Mouse (Mus musculus) liver, postnatal 0 days (tissue): ENCODE results near the gene Usf2. TPM values are rescaled to one million over a fixed set of nuclear protein-coding genes. Genes with fewer than 3 reads are reported as not detected.
A peak's percentile ranks its signal among the peaks of the same experiment; 100 is the strongest.

Source experiments
- ATAC-seq: fragments of 200-750 bp; cut with Nextera tagmentation; 2 replicates; pipeline ENCODE4 v1.8.0; 2017; ENCODE audit warnings: mild to moderate bottlenecking, moderate library complexity
- DNase-seq: peaks from one replicate; pipeline ENCODE4 v3.0.0-alpha.2; 2016
- H3K27ac ChIP-seq: fragments of 300-500 bp; sonication (generic); 2 replicates; pipeline ENCODE4 v1.5.1; 2014; ENCODE audit warnings: antibody characterized with exemption, moderate library complexity, mild to moderate bottlenecking, low read depth
- H3K27me3 ChIP-seq: fragments of 300-500 bp; sonication (generic); 2 replicates; pipeline ENCODE4 v1.6.1; 2014; ENCODE audit warnings: low read length, control low read depth, mixed read lengths; ENCODE audit not compliant: insufficient read depth
- H3K36me3 ChIP-seq: fragments of 300-500 bp; sonication (generic); replicated peaks from 2 replicates; pipeline ENCODE4 v1.6.1; 2014; ENCODE audit warnings: mild to moderate bottlenecking, control low read depth, low read length, moderate library complexity, mixed read lengths; ENCODE audit not compliant: insufficient read depth
- H3K4me1 ChIP-seq: fragments of 300-500 bp; sonication (generic); 2 replicates; pipeline ENCODE4 v1.6.1; 2014; ENCODE audit warnings: antibody characterized with exemption, mild to moderate bottlenecking, control low read depth; ENCODE audit not compliant: insufficient read depth
- H3K4me2 ChIP-seq: fragments of 300-500 bp; sonication (generic); 2 replicates; pipeline ENCODE4 v1.6.1; 2014; ENCODE audit warnings: low read depth, mild to moderate bottlenecking, low read length, moderate library complexity, mixed read lengths
- H3K4me3 ChIP-seq: fragments of 300-500 bp; sonication (generic); 2 replicates; pipeline ENCODE4 v1.5.1; 2014; ENCODE audit warnings: low read depth, low read length
- H3K9ac ChIP-seq: fragments of 300-500 bp; sonication (generic); replicated peaks from 2 replicates; pipeline ENCODE4 v1.6.1; 2014; ENCODE audit warnings: mild to moderate bottlenecking, moderate library complexity
- H3K9me3 ChIP-seq: fragments of 300-500 bp; sonication (generic); 2 replicates; pipeline ENCODE4 v1.6.1; 2016; ENCODE audit warnings: mild to moderate bottlenecking, control low read depth, low read length, mixed read lengths
- CTCF ChIP-seq: sonication (generic); IDR thresholded peaks from 2 replicates; pipeline ENCODE4 v1.5.1; 2016; ENCODE audit warnings: antibody characterized with exemption, low read depth
- EP300 ChIP-seq: IDR thresholded peaks from 2 replicates; pipeline ENCODE4 v1.6.1; 2016; ENCODE audit warnings: antibody characterized with exemption, low read depth, mild to moderate bottlenecking
- WGBS: fragments of 180-500 bp; shearing (Covaris S2); extraction: QIAGEN DNeasy Blood & Tissue Kit; methylation state at CpG from one replicate; pipeline ENCODE4 v1.1.7; 2014; ENCODE audit not compliant: insufficient replicate concordance; 5-methylcytosine and 5-hydroxymethylcytosine counted together
- polyA plus RNA-seq: library from polyadenylated mRNA; unstranded; fragments of >200 nt; fragmentation: Nextera tagmentation; extraction: Ambion mirVana; gene quantifications from 2 replicates; pipeline ENCODE4 v1.2.1, GENCODE M21; 2015

The Usf2 gene
- polyA plus RNA-seq, 1 experiment from 2014 or later, result 11.6 TPM

- 72% methylated on average over 4 of the region's 4 CpGs for WGBS
- Histone ChIP-seq H3K36me3 (no peaks in the 10 kb centered on the region), H3K9ac (no peak overlapping the region), H3K4me1 (peaks cover 17% of the 10 kb centered on the region; the same call in 1 of the 2 replicates), H3K9me3 (no peaks in the 10 kb centered on the region), H3K4me3 (no peak overlapping the region), H3K27ac (peak overlapping the region; percentile 51), H3K27me3 (no peaks in the 10 kb centered on the region), H3K4me2 (no peak overlapping the region)
- ATAC-seq (peak; percentile 78), DNase-seq (no peak)
- TF ChIP-seq CTCF (no peak), EP300 (no peak)
Measured at GRCm38 (mm10) chr7:30988519-30989162, 32.0 kb upstream of the Usf2 start.

- Histone ChIP-seq H3K36me3 (no peaks in the 10 kb centered on the region), H3K27ac (no peak overlapping the region)
- ATAC-seq, result peak; percentile 21; the same call in 1 of the 2 replicates
Measured at GRCm38 (mm10) chr7:30985357-30985756, 28.8 kb upstream of the Usf2 start.

DNA sequence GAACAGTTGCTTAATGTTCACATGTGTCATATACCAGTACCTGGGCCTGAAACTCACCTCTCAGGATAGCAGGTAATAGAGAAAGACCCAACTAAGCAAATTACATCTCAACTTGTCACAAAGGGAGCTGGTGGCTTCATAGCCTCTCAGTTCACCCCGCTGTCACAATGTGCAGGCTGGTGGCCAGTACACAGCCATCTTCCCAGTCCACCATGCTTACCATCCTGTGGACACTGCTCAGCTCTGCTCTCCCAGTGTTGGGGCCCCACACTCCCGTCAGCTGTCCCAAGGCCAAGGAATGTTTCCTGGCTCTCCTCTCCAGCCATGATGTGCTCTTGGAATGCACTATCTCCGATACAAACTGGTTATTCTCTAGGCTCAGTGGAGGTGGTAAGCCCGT, 25.1 kb upstream of the Usf2 start:
- no peaks in the 10 kb centered on the region for H3K4me1 ChIP-seq
- no peak overlapping the region for H3K27ac ChIP-seq
- no peak overlapping the region for H3K9ac ChIP-seq
- no peak for TF ChIP-seq CTCF
- no peak overlapping the region for H3K4me2 ChIP-seq
- no peaks in the 10 kb centered on the region for H3K27me3 ChIP-seq
- DNase-seq (no peak), ATAC-seq (no peak)
- H3K36me3 ChIP-seq, result peaks cover 3% of the 10 kb centered on the region; the same call in 1 of the 2 replicates
- 77% methylated on average over 4 of the region's 4 CpGs for WGBS
- no peaks in the 10 kb centered on the region for H3K9me3 ChIP-seq
- H3K4me3 ChIP-seq, result no peak overlapping the region

More at GRCm38 (mm10) chr7:30985357-30985756, 28.8 kb upstream of the Usf2 start:
- no peak overlapping the region for H3K4me3 ChIP-seq
- H3K9ac ChIP-seq, result no peak overlapping the region
- no peak for DNase-seq
- WGBS, result 73% methylated on average over 9 of the region's 9 CpGs
- no peaks in the 10 kb centered on the region for H3K27me3 ChIP-seq
- peaks cover 17% of the 10 kb centered on the region; the same call in 1 of the 2 replicates for H3K4me1 ChIP-seq
- no peaks in the 10 kb centered on the region for H3K9me3 ChIP-seq
- H3K4me2 ChIP-seq, result no peak overlapping the region
- TF ChIP-seq EP300 (no peak), CTCF (no peak)

- Histone ChIP-seq H3K4me1 (peaks cover 7% of the 10 kb centered on the region), H3K36me3 (peaks cover 3% of the 10 kb centered on the region), H3K27me3 (peaks cover 13% of the 10 kb centered on the region), H3K9me3 (no peaks in the 10 kb centered on the region), H3K9ac (peak within 1 kb of the TSS; percentile 70), H3K27ac (peak within 1 kb of the TSS; percentile 92), H3K4me3 (peak within 1 kb of the TSS; percentile 57), H3K4me2 (peak within 1 kb of the TSS; percentile 60)
- DNase-seq (peak; percentile 90), ATAC-seq (peak; percentile 94)
- WGBS, result under 1% methylated on average over 37 of the region's 37 CpGs
- TF ChIP-seq CTCF (peak; percentile 90), EP300 (no peak; the same call in 1 of the 2 replicates)
Measured at GRCm38 (mm10) chr7:30973501-30974289, 17.1 kb upstream of the Usf2 start, which contains the start of gene Fam187b. TSS of gene Fam187b (plus strand) at chr7:30973790.

DNA sequence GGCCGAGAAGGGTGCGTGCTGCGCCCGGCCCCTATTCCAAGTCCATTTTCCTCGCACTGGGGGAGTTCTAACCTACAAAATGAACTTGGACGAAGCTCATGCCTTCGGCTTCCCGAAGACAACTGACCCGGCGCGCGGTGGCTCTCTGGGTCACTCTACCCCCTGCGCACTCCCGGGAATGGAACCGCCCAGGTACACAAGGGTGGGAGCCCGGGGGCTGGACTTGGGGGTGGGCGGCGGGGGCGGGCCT, 16.6 kb upstream of the Usf2 start, which contains the start of gene Lsr:
TSS of gene Lsr (minus strand) at position 214 of the 250 bp plus-strand sequence.
- ATAC-seq, result no peak
- no peak for DNase-seq

DNA sequence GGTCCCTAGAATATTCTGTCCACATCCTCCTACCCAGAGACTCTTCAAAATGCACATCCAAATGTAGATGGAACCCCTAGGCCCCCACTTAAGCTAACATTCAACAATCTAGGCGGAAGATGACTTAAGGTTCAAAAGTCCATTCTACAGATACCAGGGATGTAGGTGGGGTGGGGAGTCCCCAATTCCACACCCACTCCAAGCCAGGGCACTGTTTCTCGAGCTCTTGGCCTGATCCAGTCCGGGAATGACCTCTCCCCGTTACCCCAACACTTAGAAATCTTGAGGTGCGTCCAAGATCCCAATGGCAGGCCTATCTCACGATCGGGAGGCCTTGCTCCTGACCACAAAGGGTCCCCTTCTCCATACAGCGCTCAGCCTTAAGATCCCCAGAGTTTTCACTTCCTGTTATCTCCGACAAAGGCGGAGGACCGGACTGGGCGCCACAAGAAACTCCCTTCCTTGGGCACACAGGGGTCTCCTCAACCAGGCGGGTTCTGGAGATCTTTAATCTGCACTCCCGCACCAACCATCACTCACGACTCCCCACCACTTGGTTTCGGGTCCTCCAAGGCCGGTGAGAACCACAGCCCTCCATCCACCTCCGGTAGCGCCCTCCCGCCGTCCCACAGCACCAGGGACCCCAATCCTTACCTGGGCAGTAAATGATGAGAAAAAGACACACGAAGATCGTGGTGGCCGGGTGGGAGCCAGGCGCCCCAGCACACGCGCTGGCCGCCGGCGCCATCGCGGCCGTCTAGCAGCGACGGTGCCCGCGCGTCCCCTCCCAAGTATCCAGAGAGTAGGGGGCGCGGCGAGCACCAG, 16.0 kb upstream of the Usf2 start:
- H3K27ac ChIP-seq, result peak overlapping the region; percentile 92
- peaks cover 7% of the 10 kb centered on the region for H3K4me1 ChIP-seq
- H3K4me3 ChIP-seq, result peak overlapping the region; percentile 57
- H3K9me3 ChIP-seq, result no peaks in the 10 kb centered on the region
- DNase-seq, result peak; percentile 33
- ATAC-seq, result peak; percentile 35
- H3K36me3 ChIP-seq, result peaks cover 2% of the 10 kb centered on the region
- peak overlapping the region; percentile 70 for H3K9ac ChIP-seq
- TF ChIP-seq CTCF, result no peak
- TF ChIP-seq EP300, result no peak
- 8% methylated on average over 41 of the region's 41 CpGs for WGBS
- H3K4me2 ChIP-seq, result peak overlapping the region; percentile 60
- H3K27me3 ChIP-seq, result peaks cover 13% of the 10 kb centered on the region

More for the DNA sequence above, 16.6 kb upstream of the Usf2 start, which contains the start of gene Lsr:
- peak within 1 kb of the TSS; percentile 57 for H3K4me3 ChIP-seq
- H3K9me3 ChIP-seq, result no peaks in the 10 kb centered on the region
- peak within 1 kb of the TSS; percentile 60 for H3K4me2 ChIP-seq
- H3K4me1 ChIP-seq, result peaks cover 7% of the 10 kb centered on the region
- 4% methylated on average over 19 of the region's 19 CpGs for WGBS
- no peak for TF ChIP-seq EP300
- no peak for TF ChIP-seq CTCF
- peaks cover 13% of the 10 kb centered on the region for H3K27me3 ChIP-seq
- H3K36me3 ChIP-seq, result peaks cover 3% of the 10 kb centered on the region
- H3K9ac ChIP-seq, result peak within 1 kb of the TSS; percentile 70
- H3K27ac ChIP-seq, result peak within 1 kb of the TSS; percentile 92
